Mouse (Mus musculus): ENCODE results near the gene Pepd.

Gene Pepd

DNA sequence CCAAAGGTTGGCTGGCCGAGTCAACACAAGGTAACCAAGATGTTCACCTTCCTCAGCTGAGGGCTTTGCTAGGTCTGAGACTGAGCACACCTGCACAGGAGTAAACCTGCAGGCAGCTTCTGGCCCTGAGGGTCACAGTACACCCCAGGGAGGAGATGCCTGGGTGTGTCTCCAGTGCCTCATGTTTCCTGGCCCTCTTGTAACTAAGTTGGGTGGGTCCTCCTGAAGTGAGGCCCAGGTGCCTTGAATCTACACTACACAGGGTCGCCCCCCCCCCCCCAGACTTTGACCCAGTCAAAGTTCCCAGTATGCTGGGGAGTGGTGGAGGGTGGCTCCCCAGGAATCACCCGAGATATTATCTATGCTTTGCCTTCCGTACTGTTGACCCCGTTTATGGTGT lies 117.0 kb downstream of the Pepd start:
- no peak for DNase-seq

DNA sequence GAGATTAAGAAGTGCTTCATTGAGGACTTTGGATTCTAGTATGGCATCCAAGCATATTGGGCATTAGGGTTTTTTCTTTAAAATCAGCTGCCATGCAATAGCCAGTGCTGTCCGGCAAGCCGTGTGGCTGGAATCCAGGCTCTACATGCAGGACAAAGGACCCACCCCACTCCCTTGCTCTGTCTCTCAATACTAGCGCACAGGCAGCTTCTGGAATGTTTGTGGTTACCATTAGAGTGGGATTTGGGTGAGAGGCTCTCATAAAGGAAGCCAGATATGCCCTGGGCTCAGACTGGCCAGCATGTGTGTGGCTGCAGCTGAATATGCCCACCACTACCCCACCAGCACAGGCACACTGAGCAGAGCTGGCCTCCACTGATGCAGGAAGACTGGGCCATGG lies 117.5 kb downstream of the Pepd start:
- no peak for DNase-seq

- DNase-seq = peak in 1 of 2 experiments; percentile 28
Observed at GRCm38 (mm10) chr7:35030567-35030966, 118.4 kb downstream of the Pepd start.

GRCm38 (mm10) chr7:35035141-35035553 lies 123.0 kb downstream of the Pepd start:
- DNase-seq = peak; percentile 49 to 65

- no peak for DNase-seq
Observed at GRCm38 (mm10) chr7:35035565-35035964, 123.4 kb downstream of the Pepd start.

DNA sequence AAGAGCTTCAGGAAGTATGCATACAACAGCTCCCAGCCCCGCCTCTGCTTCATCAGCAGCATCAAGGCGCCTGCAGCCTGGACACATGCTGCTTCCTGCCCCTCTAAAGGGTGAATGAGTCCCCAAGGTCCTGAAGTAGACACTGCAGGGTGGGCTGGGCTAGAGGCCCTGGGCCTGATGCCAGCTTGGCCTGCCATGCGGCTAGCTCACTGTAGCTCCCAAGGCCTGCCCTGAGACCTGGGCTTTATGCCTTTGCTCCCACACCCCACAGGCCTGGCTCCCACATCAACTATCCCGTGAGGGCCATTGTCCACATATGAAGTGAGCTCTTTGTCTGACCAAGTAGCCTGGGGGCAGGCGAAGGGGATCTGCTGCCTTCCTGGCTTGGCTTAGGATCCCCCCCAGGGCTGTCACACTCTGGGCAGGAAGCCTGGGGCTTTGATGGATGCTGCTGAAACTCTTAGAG lies 124.1 kb downstream of the Pepd start:
- peak; percentile 73 to 80 for DNase-seq

DNA sequence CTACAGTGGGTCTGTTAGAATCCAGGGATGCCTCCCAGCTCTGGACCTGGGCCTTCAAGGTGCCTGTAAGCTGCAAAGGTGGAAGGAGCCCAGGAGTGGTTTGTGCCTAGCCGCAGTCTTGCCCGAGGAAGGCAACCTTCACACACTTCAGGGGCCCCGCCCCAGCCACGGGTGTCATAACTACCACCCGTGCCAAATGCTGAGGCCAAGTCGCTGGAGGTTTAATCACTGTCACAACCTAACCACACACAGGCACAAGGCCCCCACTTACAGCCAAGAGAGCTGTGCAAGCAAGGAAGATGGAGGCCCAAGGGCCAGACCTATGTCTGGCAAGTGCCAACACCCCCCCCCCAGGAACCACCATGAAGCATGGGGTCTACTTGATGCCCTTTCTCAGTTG lies 125.2 kb downstream of the Pepd start:
- peak in 1 of 2 experiments; percentile 7 for DNase-seq

GRCm38 (mm10) chr7:35040176-35040972 lies 128.2 kb downstream of the Pepd start:
- peak in 1 of 2 experiments; percentile 9 for DNase-seq

DNA sequence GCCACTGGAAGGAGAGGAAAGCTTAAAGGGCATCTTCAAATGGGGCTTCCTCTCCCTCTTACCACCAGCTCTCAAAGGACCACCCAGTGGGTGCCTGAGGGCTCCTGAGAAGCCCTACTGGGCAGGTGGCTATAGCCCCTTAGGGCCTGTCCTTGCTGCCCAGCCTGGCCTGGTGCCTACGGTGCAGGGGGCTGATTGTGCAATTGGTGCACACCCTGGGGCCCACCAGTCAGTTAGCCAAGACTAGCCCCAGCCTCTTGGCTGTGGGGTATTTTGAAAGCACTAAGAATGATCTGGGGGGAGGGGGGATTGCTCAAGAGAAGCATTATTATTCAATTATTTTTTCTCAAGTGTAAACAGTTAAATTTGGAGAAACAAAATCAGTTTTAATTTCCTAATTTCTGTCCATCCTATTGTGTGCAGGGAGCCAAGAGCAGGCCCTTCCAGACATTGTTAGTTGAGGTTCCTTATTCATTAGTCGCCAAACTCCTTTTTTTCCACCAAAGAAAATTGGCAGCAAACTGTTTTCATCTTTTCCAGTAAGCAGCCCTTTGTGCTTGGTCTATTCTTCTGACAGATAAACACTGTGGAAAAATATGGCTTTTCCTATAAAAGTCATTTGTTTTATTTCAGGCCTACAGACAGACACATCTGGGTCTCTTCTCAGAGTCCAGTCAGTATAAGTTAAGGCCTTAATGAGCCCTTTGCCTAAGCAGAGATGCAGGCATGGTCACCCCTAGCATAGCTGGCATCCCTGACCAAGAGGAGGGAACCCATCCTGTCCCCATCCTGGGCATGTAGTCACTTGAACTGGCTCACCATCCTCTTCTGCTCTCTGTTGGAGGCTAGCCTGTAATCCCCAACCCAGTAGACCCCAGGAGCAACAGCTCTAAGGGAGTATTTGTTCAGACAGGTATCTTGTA lies 129.4 kb downstream of the Pepd start:
- DNase-seq = peak; percentile 23 to 41

DNA sequence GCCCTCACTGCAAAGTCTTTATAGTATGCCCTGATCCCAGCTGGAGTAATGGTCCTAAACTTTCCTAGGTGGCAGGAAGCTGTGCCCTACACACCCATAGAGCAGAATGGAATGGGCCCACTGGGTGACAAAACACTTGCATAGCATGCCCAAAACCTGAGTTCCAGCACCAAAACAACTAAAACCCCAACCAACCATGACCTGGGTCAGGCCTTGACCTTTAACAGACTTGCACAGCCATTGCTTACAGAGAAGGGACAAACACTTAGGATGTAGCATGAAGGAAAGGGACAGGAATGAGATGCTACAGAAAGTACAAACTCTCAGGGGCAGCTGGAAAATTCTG lies 130.0 kb downstream of the Pepd start:
- no peak for DNase-seq

DNA sequence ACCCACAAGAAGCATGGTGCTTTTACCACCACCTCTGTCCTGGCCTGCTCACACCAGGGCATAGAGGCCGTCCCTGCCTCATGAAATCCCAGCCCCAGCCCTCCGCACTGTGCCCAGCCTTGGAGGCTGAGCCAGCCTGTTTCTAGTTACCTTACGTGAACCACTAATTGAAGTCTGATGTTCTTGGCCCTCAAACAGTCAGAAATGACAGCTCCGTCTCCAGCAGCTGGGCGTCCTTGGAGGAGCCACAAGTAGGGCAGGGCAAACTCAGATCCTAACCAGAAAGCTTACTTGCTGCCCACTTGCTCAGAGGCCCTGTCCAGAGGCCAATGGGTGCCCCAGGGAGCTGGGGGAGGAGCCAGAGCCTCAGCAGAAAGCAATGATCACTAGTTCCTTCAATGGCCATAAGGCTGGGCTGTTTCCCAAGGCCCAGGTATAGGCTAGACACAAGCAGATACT lies 130.6 kb downstream of the Pepd start:
- peak; percentile 42 to 63 for DNase-seq

DNA sequence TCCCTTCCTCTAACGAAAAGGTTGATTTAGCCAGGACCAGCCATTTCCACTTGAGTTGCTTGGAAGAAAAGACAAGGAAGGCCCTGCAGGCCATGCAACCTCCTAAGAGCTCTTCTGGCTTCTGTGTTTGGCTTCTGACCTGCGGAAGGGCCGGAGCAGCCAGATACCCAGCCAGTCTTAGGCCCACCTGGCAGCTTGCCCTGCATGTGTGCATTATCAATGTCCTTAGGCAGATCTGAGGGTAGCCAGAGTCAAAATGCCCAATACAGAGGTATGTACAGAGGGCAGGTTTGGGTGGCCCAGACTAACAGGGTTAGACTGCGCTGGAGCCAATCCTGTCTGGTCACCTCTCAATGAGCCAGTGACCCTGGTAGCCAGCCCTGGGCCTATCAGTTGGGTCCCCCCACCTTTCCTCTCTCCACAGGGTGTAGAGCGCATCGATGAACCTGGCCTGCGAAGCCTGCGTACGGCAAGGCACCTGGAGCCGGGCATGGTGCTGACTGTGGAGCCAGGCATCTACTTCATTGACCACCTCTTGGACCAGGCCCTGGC lies 131.2 kb downstream of the Pepd start:
- peak; percentile 35 to 51 for DNase-seq

- peak in 1 of 2 experiments; percentile 36 for DNase-seq
Observed at GRCm38 (mm10) chr7:35044719-35045118, 132.5 kb downstream of the Pepd start.

DNA sequence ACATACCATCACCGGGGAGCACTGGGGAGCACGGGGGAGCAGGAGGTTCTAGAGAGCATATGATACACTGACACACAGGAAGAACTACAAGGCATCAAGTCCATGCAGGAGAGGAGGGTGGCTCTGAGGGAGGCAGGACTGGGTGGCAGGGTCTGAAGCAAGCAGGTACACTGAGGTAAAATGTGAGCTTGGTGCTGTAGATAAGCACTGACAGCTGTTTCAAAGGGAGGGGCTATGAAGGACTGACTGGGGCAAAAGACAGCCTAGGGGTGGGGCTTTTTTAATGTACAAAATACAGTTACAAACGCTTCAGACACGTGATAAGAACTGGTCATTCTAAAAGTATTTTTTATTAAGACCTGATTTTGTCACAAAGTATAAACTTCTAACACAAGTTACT lies 133.9 kb downstream of the Pepd start:
- DNase-seq = no peak

GRCm38 (mm10) chr7:35050540-35050939 lies 138.4 kb downstream of the Pepd start:
- peak; percentile 53 to 60 for DNase-seq

- DNase-seq = no peak
Observed at GRCm38 (mm10) chr7:35053161-35053560, 141.0 kb downstream of the Pepd start.

DNA sequence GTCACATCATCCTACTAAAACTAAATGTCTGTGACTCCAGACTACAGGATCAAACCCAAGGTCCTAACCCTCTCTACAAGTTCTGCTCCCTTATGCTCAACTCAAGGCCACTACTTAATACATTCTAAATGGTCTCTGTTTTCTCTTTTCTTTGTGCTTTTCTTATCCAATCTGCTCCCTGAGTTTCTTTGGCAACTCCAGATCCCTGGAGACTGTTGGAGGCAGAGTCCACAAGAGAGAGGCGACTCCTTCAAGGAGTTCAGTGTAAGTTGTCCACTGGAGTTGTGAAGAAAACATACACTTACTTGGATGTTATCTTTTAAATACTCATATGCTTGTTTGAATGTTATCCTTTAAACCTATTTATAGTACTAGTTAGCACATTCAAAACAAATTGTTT lies 142.1 kb downstream of the Pepd start:
- DNase-seq = no peak

DNA sequence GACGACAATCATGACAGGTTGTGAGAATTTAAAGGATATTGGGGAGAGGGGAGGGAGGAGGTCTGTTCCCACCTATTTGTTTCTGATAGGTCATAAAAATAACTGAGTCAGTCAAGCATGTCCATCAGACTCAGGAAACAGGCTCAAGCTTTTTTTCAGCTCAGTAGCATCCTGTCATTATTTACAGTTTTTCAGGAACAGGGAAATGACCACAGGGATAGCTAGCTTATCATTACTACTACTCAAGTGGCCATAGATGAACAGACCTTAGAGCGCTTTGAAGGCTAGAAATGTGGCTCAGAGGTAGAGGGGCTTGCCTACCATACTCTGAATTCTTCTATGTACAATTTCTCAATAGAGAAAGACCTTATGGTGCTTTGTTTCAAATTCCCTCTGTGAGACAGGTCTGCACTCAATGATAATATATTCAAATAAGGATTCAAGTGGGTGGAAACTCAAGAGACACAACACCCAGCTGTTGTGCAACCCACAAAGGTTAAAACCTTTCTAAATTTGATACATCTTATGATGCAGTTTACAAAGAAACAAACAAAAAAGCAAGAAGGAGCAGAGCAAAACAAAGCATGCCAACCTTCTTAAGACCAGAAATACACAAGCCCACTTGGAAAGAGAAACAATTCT lies 142.9 kb downstream of the Pepd start:
- no peak for DNase-seq

DNA sequence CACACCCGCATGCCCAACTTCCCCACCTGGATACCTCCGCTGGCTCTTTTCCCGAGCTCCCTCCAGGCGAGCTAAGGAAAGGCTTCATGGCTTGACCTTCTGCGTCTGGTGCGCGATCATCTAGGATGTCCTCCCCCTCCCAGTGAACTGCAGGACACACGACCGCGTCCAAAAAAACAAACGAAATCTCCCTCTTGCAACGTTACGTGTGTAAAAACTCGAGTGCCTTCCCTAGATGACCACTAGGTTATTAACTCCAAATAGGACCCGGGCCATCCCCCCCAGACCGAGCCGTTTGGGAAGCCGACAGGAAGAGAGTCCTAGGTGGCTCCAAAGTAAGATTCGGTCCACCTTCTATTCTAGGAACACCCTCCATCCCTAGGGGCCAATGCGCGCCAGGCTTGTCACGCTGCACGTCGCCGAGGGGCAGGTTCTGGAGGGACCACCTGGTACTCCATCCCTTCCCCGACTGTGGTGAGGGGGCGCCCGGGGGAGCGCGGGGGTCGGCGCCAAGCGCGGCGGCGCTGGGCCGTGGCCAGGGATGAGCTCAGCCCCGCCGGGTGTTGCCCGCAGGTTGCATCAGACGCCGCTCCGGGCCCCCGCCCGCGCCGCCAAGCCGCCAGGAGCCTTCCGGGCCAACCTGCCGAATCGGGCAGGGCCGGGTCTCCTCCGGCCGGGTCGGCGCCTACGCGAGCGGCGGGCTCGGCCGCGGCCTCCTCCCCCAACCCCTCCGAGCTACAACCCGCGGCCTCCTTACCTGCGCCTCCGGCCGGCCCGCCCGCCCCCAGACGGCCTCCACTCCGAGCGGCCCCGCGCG lies 143.6 kb downstream of the Pepd start:
- DNase-seq = peak; percentile 82 to 86

- peak; percentile 98 for DNase-seq
Observed at GRCm38 (mm10) chr7:35056436-35056864, 144.3 kb downstream of the Pepd start, which contains the start of gene Cebpg. TSS of gene Cebpg (minus strand) at chr7:35056573.

DNA sequence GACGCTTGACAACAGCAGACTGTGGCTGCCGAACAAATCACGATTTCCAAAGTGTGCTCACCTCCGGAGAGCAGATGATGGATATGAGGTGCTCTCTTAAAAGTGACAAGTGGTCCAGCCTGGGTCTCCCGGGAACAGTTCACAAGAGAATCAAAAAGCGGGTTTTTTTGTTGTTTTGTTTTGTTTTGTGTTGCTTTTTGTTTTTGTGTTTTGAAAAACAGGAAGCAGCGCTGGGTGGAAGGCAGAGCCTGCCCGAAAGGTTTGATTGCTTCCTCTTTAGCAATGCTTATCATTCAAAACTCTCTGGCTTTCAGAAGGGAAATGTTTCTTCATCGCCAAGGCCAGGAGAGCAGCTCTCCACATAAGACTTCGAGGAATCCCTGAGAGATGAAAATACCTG lies 144.8 kb downstream of the Pepd start:
- DNase-seq = no peak

GRCm38 (mm10) chr7:35057569-35057968 lies 145.4 kb downstream of the Pepd start:
- no peak for DNase-seq

Measured in cerebellum, postnatal 10 days (tissue).